Mouse (Mus musculus) lung, adult 10 weeks (tissue): ENCODE measurements around the gene Krtap4-16. TPM values are rescaled to one million over a fixed set of nuclear protein-coding genes. Genes with fewer than 3 reads are reported as not detected.

Experiments
- polyA plus RNA-seq: library from polyadenylated mRNA; stranded (reverse); fragments of 350-450 nt; fragmentation: Illumina TruSeq; extraction: RNeasy Lipid Tissue Mini Kit (QIAGEN cat#74804); gene quantifications from one replicate; pipeline ENCODE4 v1.2.3, GENCODE M21; 2014; ENCODE audit warnings: low read depth, low replicate concordance; ENCODE audit not compliant: insufficient read depth

Krtap4-16 gene
- polyA plus RNA-seq = not detected

DNA sequence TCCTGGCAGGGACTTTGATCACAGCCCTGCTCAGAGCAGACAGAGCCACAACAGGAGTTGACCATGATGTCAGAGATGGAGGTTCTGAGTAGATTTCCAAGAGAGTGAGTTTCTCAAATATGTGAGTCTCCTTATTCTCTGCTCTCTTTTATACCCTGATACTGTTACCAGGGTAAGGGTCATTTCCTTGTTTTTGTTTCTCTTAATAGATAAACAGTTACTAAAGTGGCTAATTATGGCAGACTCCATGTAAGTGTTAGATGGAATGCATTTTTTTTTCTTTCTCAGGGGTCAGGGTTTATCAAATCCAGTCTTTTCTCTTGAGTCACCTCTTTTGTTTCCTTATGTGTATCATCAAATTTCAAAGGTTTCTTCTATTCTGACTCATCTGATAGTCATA is at the start of gene Krtap4-16:
Krtap4-16 (minus strand) TSS at position 101 of the 400 bp plus-strand sequence.

DNA sequence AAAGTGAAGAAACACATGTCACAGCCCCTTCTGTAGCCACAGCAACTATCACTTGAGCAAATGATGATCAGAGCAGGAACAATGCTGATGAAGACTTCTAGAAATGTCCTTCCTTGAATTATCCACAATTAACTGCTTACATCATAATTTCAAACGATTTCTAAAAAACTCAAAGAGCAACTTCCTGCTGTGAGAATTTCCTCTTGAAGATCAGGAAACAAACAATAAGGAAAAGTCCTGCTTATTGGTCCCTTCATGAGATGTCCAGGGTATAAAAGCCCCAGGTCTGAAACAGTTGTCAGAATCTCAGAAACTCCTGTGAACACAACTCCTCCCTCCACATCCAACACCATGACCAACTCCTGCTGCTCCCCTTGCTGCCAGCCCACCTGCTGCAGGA is 27.5 kb upstream of the Krtap4-16 start, which contains the start of gene Gm11567:
Gm11567 (plus strand) TSS at position 301 of the 400 bp plus-strand sequence.

DNA sequence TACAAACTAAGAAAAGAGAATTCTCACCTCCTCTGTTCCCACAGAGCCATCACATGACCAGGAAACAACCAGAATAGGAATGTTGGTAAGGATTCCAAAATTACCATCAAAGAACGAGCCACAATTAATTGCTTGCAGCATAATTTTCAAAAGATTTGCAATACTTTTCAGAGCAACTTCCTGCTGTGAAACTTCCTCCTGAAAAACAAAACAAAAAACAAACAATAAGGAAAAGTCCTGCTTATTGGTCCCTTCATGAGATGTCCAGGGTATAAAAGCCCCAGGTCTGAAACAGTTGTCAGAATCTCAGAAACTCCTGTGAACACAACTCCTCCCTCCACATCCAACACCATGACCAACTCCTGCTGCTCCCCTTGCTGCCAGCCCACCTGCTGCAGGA is 21.7 kb upstream of the Krtap4-16 start, which contains the start of gene Krtap9-1:
Krtap9-1 (plus strand) TSS at position 301 of the 400 bp plus-strand sequence.

DNA sequence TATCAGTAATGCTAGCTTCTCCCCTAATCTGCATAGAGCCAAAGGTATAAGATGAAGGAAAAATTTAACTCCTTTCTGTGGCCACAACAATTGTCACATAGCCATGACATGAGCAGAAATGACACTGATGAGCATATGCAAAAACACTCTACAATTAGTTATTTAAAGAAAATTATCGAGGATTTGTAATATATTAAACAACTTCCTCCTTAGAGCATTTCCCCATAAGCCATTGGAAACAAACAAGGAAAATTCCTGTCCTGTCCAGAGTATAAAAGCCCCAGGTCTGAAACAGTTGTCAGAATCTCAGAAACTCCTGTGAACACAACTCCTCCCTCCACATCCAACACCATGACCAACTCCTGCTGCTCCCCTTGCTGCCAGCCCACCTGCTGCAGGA is 12.8 kb upstream of the Krtap4-16 start, which contains the start of gene Gm11559:
Gm11559 (plus strand) TSS at position 301 of the 400 bp plus-strand sequence.

DNA sequence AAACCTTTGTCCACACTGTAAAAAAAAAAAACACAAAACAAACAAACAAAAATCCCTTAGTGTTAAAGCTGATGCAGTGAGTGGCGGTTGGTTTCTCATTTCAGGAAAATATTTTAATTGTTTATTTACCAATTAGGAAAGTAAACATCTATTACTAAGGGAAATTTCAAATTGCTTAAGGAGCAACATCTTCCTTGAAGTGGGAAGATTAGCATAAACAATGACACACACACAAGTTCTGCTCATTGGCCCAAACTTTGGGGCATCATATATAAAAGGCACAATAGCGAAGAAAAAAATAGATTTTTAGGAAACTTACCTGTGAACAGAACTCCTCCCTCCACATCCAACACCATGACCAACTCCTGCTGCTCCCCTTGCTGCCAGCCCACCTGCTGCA is 6.2 kb upstream of the Krtap4-16 start, which contains the start of gene Gm11568:
Gm11568 (plus strand) TSS at position 301 of the 400 bp plus-strand sequence.

DNA sequence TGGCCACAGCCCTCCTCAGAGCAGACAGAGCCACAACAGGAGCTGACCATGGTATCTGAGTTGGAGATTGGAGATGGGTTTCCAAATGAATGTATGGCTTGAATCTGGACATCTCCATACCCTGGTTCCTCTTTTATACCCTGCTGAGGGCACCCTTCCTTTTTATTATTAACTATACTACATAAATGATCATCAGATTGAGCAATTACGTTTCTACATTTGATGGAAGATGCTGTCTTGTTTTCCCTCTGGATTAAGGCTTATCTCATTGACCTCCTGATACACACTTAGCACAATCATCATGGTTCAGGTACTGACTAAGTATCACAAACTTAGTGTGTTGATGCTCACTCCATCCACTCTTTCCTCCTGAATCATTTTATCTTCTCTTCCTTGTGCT is 13.4 kb downstream of the Krtap4-16 start, which contains the start of gene 2300003K06Rik:
2300003K06Rik (minus strand) TSS at position 101 of the 400 bp plus-strand sequence.

DNA sequence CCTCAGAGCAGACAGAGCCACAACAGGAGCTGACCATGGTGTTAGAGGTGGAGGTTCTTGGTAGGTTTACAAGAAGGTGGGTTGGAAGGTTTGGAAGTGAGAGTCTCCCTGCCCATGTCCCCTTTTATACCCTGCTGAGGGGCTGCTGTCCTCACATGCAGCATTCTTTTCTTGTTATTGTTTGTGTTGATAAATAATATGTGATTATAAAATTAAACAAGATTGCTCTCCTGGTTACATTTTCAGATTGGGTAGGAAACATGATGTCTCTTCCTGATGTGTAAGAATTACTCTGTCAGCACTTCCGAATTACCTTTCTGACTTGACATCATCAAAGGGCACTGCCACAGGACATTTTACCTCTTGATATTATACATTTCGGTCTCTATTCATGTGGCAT is 35.8 kb downstream of the Krtap4-16 start, which contains the start of gene Gm11564:
Gm11564 (minus strand) TSS at position 101 of the 400 bp plus-strand sequence.

DNA sequence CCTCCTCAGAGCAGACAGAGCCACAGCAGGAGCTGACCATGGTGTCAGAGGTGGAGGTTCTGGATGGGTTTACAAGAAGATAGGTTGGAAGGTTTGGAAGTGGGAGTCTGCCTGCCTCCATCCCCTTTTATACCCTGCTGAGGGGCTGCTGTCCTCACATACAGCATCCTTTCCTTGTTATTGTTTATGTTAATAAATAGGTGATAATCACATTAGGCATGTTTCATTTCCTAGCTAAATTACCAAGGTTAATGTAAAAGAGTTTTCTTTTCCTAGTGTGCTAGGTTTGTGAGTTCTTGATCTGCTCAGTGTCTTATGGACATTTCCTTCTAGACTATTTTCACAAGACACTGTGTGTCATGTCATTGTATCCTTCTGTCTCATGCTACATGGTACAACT is 41.6 kb downstream of the Krtap4-16 start, which contains the start of gene Krtap4-13:
Krtap4-13 (minus strand) TSS at position 101 of the 400 bp plus-strand sequence.

DNA sequence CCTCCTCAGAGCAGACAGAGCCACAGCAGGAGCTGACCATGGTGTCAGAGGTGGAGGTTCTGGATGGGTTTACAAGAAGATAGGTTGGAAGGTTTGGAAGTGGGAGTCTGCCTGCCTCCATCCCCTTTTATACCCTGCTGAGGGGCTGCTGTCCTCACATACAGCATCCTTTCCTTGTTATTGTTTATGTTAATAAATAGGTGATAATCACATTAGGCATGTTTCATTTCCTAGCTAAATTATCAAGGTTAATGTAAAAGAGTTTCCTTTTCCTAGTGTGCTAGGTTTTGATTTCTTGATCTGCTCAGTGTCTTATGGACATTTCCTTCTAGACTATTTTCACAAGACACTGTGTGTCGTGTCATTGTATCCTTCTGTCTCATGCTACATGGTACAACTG is 47.1 kb downstream of the Krtap4-16 start, which contains the start of gene Gm11554:
Gm11554 (minus strand) TSS at position 101 of the 400 bp plus-strand sequence.

Other genes with a start within 250 kb of the Krtap4-16 start
- gene Gm11938, start 248.3 kb downstream of the Krtap4-16 start, polyA plus RNA-seq = not detected
- not detected for gene Gm11937, start 241.4 kb downstream of the Krtap4-16 start, polyA plus RNA-seq
- gene Krtap2-4, start 236.8 kb downstream of the Krtap4-16 start, polyA plus RNA-seq = not detected
- gene Gm11562, start 231.2 kb downstream of the Krtap4-16 start, polyA plus RNA-seq = not detected
- not detected for gene Krtap4-1, start 223.4 kb downstream of the Krtap4-16 start, polyA plus RNA-seq
- not detected for gene Krtap4-2, start 216.5 kb downstream of the Krtap4-16 start, polyA plus RNA-seq
- gene Krtap4-7, start 207.5 kb downstream of the Krtap4-16 start, polyA plus RNA-seq = not detected
- not detected for gene Gm11555, start 201.4 kb downstream of the Krtap4-16 start, polyA plus RNA-seq
- not detected for gene Gm11563, start 192.6 kb downstream of the Krtap4-16 start, polyA plus RNA-seq
- gene Krtap4-6, start 185.6 kb downstream of the Krtap4-16 start, polyA plus RNA-seq = not detected
- not detected for gene Gm14190, start 160.9 kb downstream of the Krtap4-16 start, polyA plus RNA-seq
- not detected for gene Gm14180, start 117.3 kb downstream of the Krtap4-16 start, polyA plus RNA-seq
- not detected for gene Gm11595, start 78.7 kb downstream of the Krtap4-16 start, polyA plus RNA-seq
- not detected for gene Krtap4-8, start 70.9 kb downstream of the Krtap4-16 start, polyA plus RNA-seq
- not detected for gene Krtap4-9, start 66.4 kb downstream of the Krtap4-16 start, polyA plus RNA-seq
- not detected for gene Gm11596, start 58.1 kb downstream of the Krtap4-16 start, polyA plus RNA-seq
- not detected for gene Gm11569, start 52.7 kb downstream of the Krtap4-16 start, polyA plus RNA-seq
- gene Gm11554, start 47.2 kb downstream of the Krtap4-16 start, polyA plus RNA-seq = not detected
- gene Krtap4-13, start 41.7 kb downstream of the Krtap4-16 start, polyA plus RNA-seq = not detected
- gene Gm11564, start 35.9 kb downstream of the Krtap4-16 start, polyA plus RNA-seq = not detected
- gene 2300003K06Rik, start 13.5 kb downstream of the Krtap4-16 start, polyA plus RNA-seq = not detected
- not detected for gene Gm11568, start 6.3 kb upstream of the Krtap4-16 start, polyA plus RNA-seq
- not detected for gene Gm11559, start 12.9 kb upstream of the Krtap4-16 start, polyA plus RNA-seq
- gene Krtap9-1, start 21.8 kb upstream of the Krtap4-16 start, polyA plus RNA-seq = not detected
- not detected for gene Gm11567, start 27.6 kb upstream of the Krtap4-16 start, polyA plus RNA-seq
- gene Krtap31-1, start 56.3 kb upstream of the Krtap4-16 start, polyA plus RNA-seq = not detected
- not detected for gene Gm11565, start 63.1 kb upstream of the Krtap4-16 start, polyA plus RNA-seq
- gene Krtap31-2, start 84.7 kb upstream of the Krtap4-16 start, polyA plus RNA-seq = not detected
- not detected for gene Krtap9-5, start 96.9 kb upstream of the Krtap4-16 start, polyA plus RNA-seq
- not detected for gene Krtap29-1, start 127.4 kb upstream of the Krtap4-16 start, polyA plus RNA-seq
- gene Krtap16-1, start 135.0 kb upstream of the Krtap4-16 start, polyA plus RNA-seq = not detected
- gene Krtap17-1, start 142.4 kb upstream of the Krtap4-16 start, polyA plus RNA-seq = 4.2 TPM
- not detected for gene Krt33a, start 164.6 kb upstream of the Krtap4-16 start, polyA plus RNA-seq
- not detected for gene Krt33b, start 178.3 kb upstream of the Krtap4-16 start, polyA plus RNA-seq
- 0.14 TPM for gene Krt34, start 189.9 kb upstream of the Krtap4-16 start, polyA plus RNA-seq
- not detected for gene Krt31, start 198.9 kb upstream of the Krtap4-16 start, polyA plus RNA-seq
- gene Krt32, start 236.6 kb upstream of the Krtap4-16 start, polyA plus RNA-seq = not detected
- gene Krt35, start 244.6 kb upstream of the Krtap4-16 start, polyA plus RNA-seq = not detected